ENCODE assay signal across 7 mouse cellular contexts in genomic region chr5:140637058-140637410, GRCm38 (mm10). TPM values are rescaled to one million over a fixed set of nuclear protein-coding genes. Genes with fewer than 3 reads are reported as not detected.
DNase-seq lines count a peak whose midpoint lies in the region; ATAC-seq and TF ChIP-seq lines count a peak whose summit lies in the region.

No protein-coding gene starts in this region.

- no peak for ATAC-seq in heart, postnatal 0 days (ENCODE audit: insufficient read depth, low read depth)
- ATAC-seq in midbrain, embryonic 11.5 days (ENCODE audit: low FRiP score), result no peak
- ATAC-seq in hindbrain, embryonic 16.5 days, result peak; percentile 12; the same call in 1 of the 2 replicates
- no peak for ATAC-seq in neural tube, embryonic 15.5 days (ENCODE audit: low FRiP score)
- no peak for ATAC-seq in megakaryocyte progenitor cell, adult 5-6 weeks (replicated peaks; ENCODE audit: poor library complexity)

- no peak overlapping the region for H3K9ac ChIP-seq in heart, postnatal 0 days (replicated peaks; ENCODE audit: low read depth, low read length)
- no peak overlapping the region for H3K9ac ChIP-seq in midbrain, embryonic 11.5 days (ENCODE audit: low read length)
- no peak overlapping the region for H3K9ac ChIP-seq in hindbrain, embryonic 16.5 days (ENCODE audit: low read depth, low read length)
- no peak overlapping the region for H3K9ac ChIP-seq in neural tube, embryonic 15.5 days (replicated peaks)

- H3K4me1 ChIP-seq in heart, postnatal 0 days (ENCODE audit: control insufficient read depth, insufficient read depth), result peaks cover 14% of the 10 kb centered on the region
- H3K4me1 ChIP-seq in midbrain, embryonic 10.5 days, result peaks cover 21% of the 10 kb centered on the region
- no peaks in the 10 kb centered on the region for H3K4me1 ChIP-seq in midbrain, embryonic 11.5 days (ENCODE audit: control insufficient read depth, insufficient read depth, low read length)
- peaks cover 36% of the 10 kb centered on the region for H3K4me1 ChIP-seq in hindbrain, embryonic 16.5 days (ENCODE audit: control insufficient read depth, insufficient read depth, low read depth, low read length)
- peaks cover 47% of the 10 kb centered on the region for H3K4me1 ChIP-seq in neural tube, embryonic 15.5 days

- DNase-seq in heart, postnatal 0 days (ENCODE audit: low spot score), result no peak
- DNase-seq in heart, adult 8-10 months (ENCODE audit: low spot score), result no peak
- no peak for DNase-seq in midbrain, embryonic 10.5 days (ENCODE audit: low spot score)
- no peak for DNase-seq in midbrain, embryonic 11.5 days (ENCODE audit: low spot score, missing footprints)

- no peak overlapping the region for H3K4me2 ChIP-seq in heart, postnatal 0 days (ENCODE audit: low read depth, low read length)
- H3K4me2 ChIP-seq in midbrain, embryonic 11.5 days, result no peak overlapping the region
- H3K4me2 ChIP-seq in hindbrain, embryonic 16.5 days (ENCODE audit: low read length), result no peak overlapping the region
- H3K4me2 ChIP-seq in neural tube, embryonic 15.5 days, result no peak overlapping the region

- no peaks in the 10 kb centered on the region for H3K27me3 ChIP-seq in heart, postnatal 0 days (ENCODE audit: control insufficient read depth, insufficient read depth, low read length)
- no peaks in the 10 kb centered on the region for H3K27me3 ChIP-seq in midbrain, embryonic 10.5 days (ENCODE audit: low read depth, poor library complexity, severe bottlenecking)
- no peaks in the 10 kb centered on the region for H3K27me3 ChIP-seq in midbrain, embryonic 11.5 days (ENCODE audit: control insufficient read depth, insufficient read depth, low read length)
- H3K27me3 ChIP-seq in hindbrain, embryonic 16.5 days (replicated peaks; ENCODE audit: control insufficient read depth, insufficient read depth, low read length), result no peaks in the 10 kb centered on the region
- H3K27me3 ChIP-seq in neural tube, embryonic 15.5 days (replicated peaks), result no peaks in the 10 kb centered on the region

- TF ChIP-seq CTCF in heart, postnatal 0 days (IDR thresholded peaks at IDR 0.05; ENCODE audit: low read depth), result no peak

- no peaks in the 10 kb centered on the region for H3K9me3 ChIP-seq in heart, postnatal 0 days (replicated peaks; ENCODE audit: control insufficient read depth, low read length)
- H3K9me3 ChIP-seq in midbrain, embryonic 10.5 days (replicated peaks), result no peaks in the 10 kb centered on the region
- no peaks in the 10 kb centered on the region for H3K9me3 ChIP-seq in midbrain, embryonic 11.5 days (ENCODE audit: control insufficient read depth, low read length)
- H3K9me3 ChIP-seq in hindbrain, embryonic 16.5 days (ENCODE audit: control insufficient read depth, low read length), result no peaks in the 10 kb centered on the region
- no peaks in the 10 kb centered on the region for H3K9me3 ChIP-seq in neural tube, embryonic 15.5 days (replicated peaks)

- H3K4me3 ChIP-seq in heart, postnatal 0 days (ENCODE audit: low read depth, low read length), result no peak overlapping the region
- no peak overlapping the region for H3K4me3 ChIP-seq in midbrain, embryonic 10.5 days
- H3K4me3 ChIP-seq in midbrain, embryonic 11.5 days (ENCODE audit: low read depth, low read length), result no peak overlapping the region
- no peak overlapping the region for H3K4me3 ChIP-seq in hindbrain, embryonic 16.5 days (ENCODE audit: low read length)
- no peak overlapping the region for H3K4me3 ChIP-seq in neural tube, embryonic 15.5 days (replicated peaks)

- peaks cover 44% of the 10 kb centered on the region for H3K36me3 ChIP-seq in heart, postnatal 0 days (replicated peaks; ENCODE audit: control insufficient read depth, insufficient read depth, low read length)
- peaks cover 99% of the 10 kb centered on the region for H3K36me3 ChIP-seq in midbrain, embryonic 10.5 days
- H3K36me3 ChIP-seq in midbrain, embryonic 11.5 days (ENCODE audit: control insufficient read depth, insufficient read depth, low read length), result peaks cover 25% of the 10 kb centered on the region
- H3K36me3 ChIP-seq in hindbrain, embryonic 16.5 days (ENCODE audit: control insufficient read depth, insufficient read depth, low read length), result peaks cover 33% of the 10 kb centered on the region
- peaks cover 50% of the 10 kb centered on the region for H3K36me3 ChIP-seq in neural tube, embryonic 15.5 days

- WGBS in heart, postnatal 0 days, result 77% methylated on average over 6 of the region's 6 CpGs
- 94% methylated on average over 6 of the region's 6 CpGs for WGBS in midbrain, embryonic 10.5 days
- WGBS in midbrain, embryonic 11.5 days, result 92% methylated on average over 6 of the region's 6 CpGs
- 49% methylated on average over 6 of the region's 6 CpGs for WGBS in hindbrain, embryonic 16.5 days
- WGBS in neural tube, embryonic 15.5 days, result 41% methylated on average over 6 of the region's 6 CpGs

- TF ChIP-seq EP300 in heart, postnatal 0 days (IDR thresholded peaks at IDR 0.05; ENCODE audit: low read depth), result no peak

- peak overlapping the region; percentile 66 for H3K27ac ChIP-seq in heart, postnatal 0 days (ENCODE audit: low read depth)
- peak overlapping the region; percentile 52; the same call in 1 of the 2 replicates for H3K27ac ChIP-seq in midbrain, embryonic 10.5 days (replicated peaks)
- H3K27ac ChIP-seq in midbrain, embryonic 11.5 days (ENCODE audit: low read depth, low read length), result no peak overlapping the region
- peak overlapping the region; percentile 62 for H3K27ac ChIP-seq in hindbrain, embryonic 16.5 days (ENCODE audit: low read depth, low read length)
- H3K27ac ChIP-seq in neural tube, embryonic 15.5 days (replicated peaks), result peak overlapping the region; percentile 2; the same call in 1 of the 2 replicates

RNA-seq across cellular contexts. Expression of gene Ttyh3, which starts 11.8 kb away (rescaled TPM):
- 53.2 and 55.2 TPM in 2 replicates for total RNA-seq in heart, postnatal 0 days (2014; rRNA removed; ENCODE audit: low replicate concordance)
- polyA plus RNA-seq in heart, postnatal 0 days (2015; fragmentation: Nextera tagmentation; extraction: Ambion mirVana), result 8.5 and 8.9 TPM in 2 replicates
- 10 to 100 TPM in 2 of 4 experiments, 1 to 10 TPM in 2; 8.8 to 11.5 (median 9.9) TPM for total RNA-seq in heart, adult 8-10 months (2022)
- 28.6 and 36.2 TPM in 2 replicates for polyA plus RNA-seq in midbrain, embryonic 10.5 days (2016; fragmentation: Nextera tagmentation; extraction: Ambion mirVana)
- 42.9 and 46.4 TPM in 2 replicates for polyA plus RNA-seq in midbrain, embryonic 11.5 days (2014; fragmentation: Nextera tagmentation; extraction: Ambion mirVana)
- polyA plus RNA-seq in hindbrain, embryonic 16.5 days (2015; fragmentation: Nextera tagmentation; extraction: Ambion mirVana), result 56.0 and 68.9 TPM in 2 replicates
- 58.8 and 63.9 TPM in 2 replicates for polyA plus RNA-seq in neural tube, embryonic 15.5 days (2015; fragmentation: Nextera tagmentation; extraction: Ambion mirVana)
- total RNA-seq in megakaryocyte progenitor cell, adult 5-6 weeks (2015), result 31.4 and 35.8 TPM in 2 replicates
- 8.1 and 10.2 TPM in 2 replicates for total RNA-seq in megakaryocyte progenitor cell, adult 5-6 weeks (2017)

RNA-seq across cellular contexts. Expression of gene Lfng, which starts 29.9 kb away (rescaled TPM):
- total RNA-seq in heart, postnatal 0 days (2014; rRNA removed; ENCODE audit: low replicate concordance), result 8.2 and 22.3 TPM in 2 replicates
- 4.1 and 4.4 TPM in 2 replicates for polyA plus RNA-seq in heart, postnatal 0 days (2015; fragmentation: Nextera tagmentation; extraction: Ambion mirVana)
- total RNA-seq in heart, adult 8-10 months (2022), result 1 to 10 TPM; 6.0 to 8.3 (median 6.9) TPM
- 43.7 and 50.8 TPM in 2 replicates for polyA plus RNA-seq in midbrain, embryonic 10.5 days (2016; fragmentation: Nextera tagmentation; extraction: Ambion mirVana)
- polyA plus RNA-seq in midbrain, embryonic 11.5 days (2014; fragmentation: Nextera tagmentation; extraction: Ambion mirVana), result 38.3 and 40.5 TPM in 2 replicates
- polyA plus RNA-seq in hindbrain, embryonic 16.5 days (2015; fragmentation: Nextera tagmentation; extraction: Ambion mirVana), result 27.1 and 30.2 TPM in 2 replicates
- 16.7 and 19.4 TPM in 2 replicates for polyA plus RNA-seq in neural tube, embryonic 15.5 days (2015; fragmentation: Nextera tagmentation; extraction: Ambion mirVana)
- 4.8 and 5.6 TPM in 2 replicates for total RNA-seq in megakaryocyte progenitor cell, adult 5-6 weeks (2015)
- total RNA-seq in megakaryocyte progenitor cell, adult 5-6 weeks (2017), result 13.4 and 15.2 TPM in 2 replicates
